In the genomic region with DNA sequence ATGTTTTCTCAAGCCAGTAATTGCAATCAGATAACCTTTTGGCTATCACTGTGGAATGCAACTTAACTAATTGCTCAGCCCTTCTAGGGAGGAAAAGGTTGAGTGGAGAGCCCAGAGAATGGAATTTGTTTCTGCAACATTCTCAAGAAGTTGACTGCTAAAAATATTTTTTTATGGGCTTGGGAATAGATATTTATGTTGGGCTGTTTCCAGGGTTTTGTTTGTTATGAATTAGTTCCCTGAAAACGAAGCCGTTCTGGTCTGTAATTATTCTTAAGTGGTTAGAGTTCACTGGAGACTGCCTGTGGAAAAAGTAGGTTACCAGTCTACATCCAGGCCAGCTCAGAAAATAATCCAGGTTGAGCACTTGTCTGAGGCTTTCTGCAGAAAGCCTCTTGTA, we compare ENCODE assay signal across 10 mouse cellular contexts. TPM values are rescaled to one million over a fixed set of nuclear protein-coding genes. Genes with fewer than 3 reads are reported as not detected.
A peak's percentile ranks its signal among the peaks of the same experiment; 100 is the strongest.
DNase-seq lines count a peak whose midpoint lies in the region; ATAC-seq and TF ChIP-seq lines count a peak whose summit lies in the region.
"Had no signal": no experiment of that assay in that cellular context is flagged by ENCODE, and none has a peak within 500 bp of the region (broad histone marks: within the 10 kb centered on the region; RNA-seq: fewer than 3 reads in every experiment).

No protein-coding gene starts in this region.

- peaks cover 38% of the 10 kb centered on the region for H3K4me1 ChIP-seq in G1E (ENCODE audit: insufficient read depth, low read depth, low read length)
- H3K4me1 ChIP-seq in hindbrain, embryonic 12.5 days: peaks cover 12% of the 10 kb centered on the region
- H3K4me1 ChIP-seq in lung, postnatal 0 days (ENCODE audit: insufficient read depth, low read depth, low read length): peaks cover 5% of the 10 kb centered on the region; the same call in 1 of the 2 replicates

- TF ChIP-seq EP300 in lung, postnatal 0 days (IDR thresholded peaks at IDR 0.05): peak; percentile 75

- H3K4me3 ChIP-seq in gastrocnemius, adult 2 months: peak overlapping the region; percentile 80
- H3K4me3 ChIP-seq in G1E (ENCODE audit: low read depth, low read length): peak overlapping the region; percentile 93; the same call in 1 of the 2 replicates
- no peak overlapping the region for H3K4me3 ChIP-seq in hindbrain, embryonic 12.5 days
- peak overlapping the region; percentile 63 for H3K4me3 ChIP-seq in lung, postnatal 0 days (ENCODE audit: low read depth, low read length)

- no peak for ATAC-seq in G1E (ENCODE audit: extremely low read depth, insufficient number of reproducible peaks, low FRiP score, poor library complexity, severe bottlenecking)
- ATAC-seq in hindbrain, embryonic 12.5 days (ENCODE audit: low FRiP score): no peak
- ATAC-seq in lung, postnatal 0 days: 0 out of 2 replicates have a peak, but pooled peaks have one; percentile 3
- no peak for ATAC-seq in cerebellum, adult (ENCODE audit: insufficient number of reproducible peaks, low FRiP score, low TSS enrichment)

- H3K36me3 ChIP-seq in G1E (replicated peaks): peaks cover 17% of the 10 kb centered on the region
- H3K36me3 ChIP-seq in hindbrain, embryonic 12.5 days: no peaks in the 10 kb centered on the region
- H3K36me3 ChIP-seq in lung, postnatal 0 days (ENCODE audit: insufficient read depth, low read length): no peaks in the 10 kb centered on the region

- WGBS in hindbrain, embryonic 12.5 days: 86% methylated on average over 2 of the region's 2 CpGs
- WGBS in lung, postnatal 0 days: 21% methylated on average over 2 of the region's 2 CpGs

- H3K27me3 ChIP-seq in G1E (ENCODE audit: insufficient read depth, low read length): peaks cover 3% of the 10 kb centered on the region; the same call in 1 of the 2 replicates
- H3K27me3 ChIP-seq in hindbrain, embryonic 12.5 days: no peaks in the 10 kb centered on the region
- no peaks in the 10 kb centered on the region for H3K27me3 ChIP-seq in lung, postnatal 0 days (replicated peaks; ENCODE audit: insufficient read depth, low read length)

- peak overlapping the region; percentile 85 for H3K27ac ChIP-seq in gastrocnemius, adult 2 months
- H3K27ac ChIP-seq in hindbrain, embryonic 12.5 days: no peak overlapping the region
- peak overlapping the region; percentile 84 for H3K27ac ChIP-seq in lung, postnatal 0 days (ENCODE audit: low read length)

- no peaks in the 10 kb centered on the region for H3K9me3 ChIP-seq in G1E (replicated peaks)
- no peaks in the 10 kb centered on the region for H3K9me3 ChIP-seq in hindbrain, embryonic 12.5 days (replicated peaks)
- H3K9me3 ChIP-seq in lung, postnatal 0 days (ENCODE audit: low read length): no peaks in the 10 kb centered on the region

- no peak for TF ChIP-seq CTCF in gastrocnemius, adult 2 months (IDR thresholded peaks at IDR 0.05)
- no peak for TF ChIP-seq CTCF in G1E (IDR thresholded peaks at IDR 0.05; ENCODE audit: low read depth, low read length)
- no peak for TF ChIP-seq CTCF in lung, postnatal 0 days (IDR thresholded peaks at IDR 0.05)

- peak overlapping the region; percentile 88; the same call in 1 of the 2 replicates for H3K4me2 ChIP-seq in hindbrain, embryonic 12.5 days (replicated peaks)
- H3K4me2 ChIP-seq in lung, postnatal 0 days (replicated peaks; ENCODE audit: low read depth, low read length): peak overlapping the region; percentile 79

- no peak overlapping the region for H3K9ac ChIP-seq in hindbrain, embryonic 12.5 days
- no peak overlapping the region for H3K9ac ChIP-seq in lung, postnatal 0 days (replicated peaks; ENCODE audit: low read depth)

- intact Hi-C loops in gastrocnemius, adult 2 months (cut with DNase I): no loop called here

- DNase-seq in gastrocnemius, adult 2 months: no peak
- no peak for DNase-seq in gastrocnemius, postnatal 10 days
- no peak for DNase-seq in G1E (ENCODE audit: low spot score)
- DNase-seq in lung, postnatal 0 days (ENCODE audit: low spot score): peak; percentile 87
- no peak for DNase-seq in right cerebral cortex, adult 18-20 months
- no peak for DNase-seq in gastrocnemius, adult 18-20 months (ENCODE audit: low spot score)
- DNase-seq: layer of hippocampus, adult 9-11 months had no signal

RNA-seq across cellular contexts. Expression of gene Rasl11a, which starts 1.6 kb away (rescaled TPM):
- 1 to 10 TPM; 1.7 to 2.0 TPM for total RNA-seq in gastrocnemius, adult 2 months (2021)
- total RNA-seq in gastrocnemius, postnatal 10 days (2021): 1 to 10 TPM; 3.9 to 5.1 TPM
- total RNA-seq in G1E (2014; fragmentation: Nextera tagmentation) (19.7 and 24.1 TPM in 2 replicates), G1E (2017) (126 and 139 TPM in 2 replicates)
- 86.7 and 87.5 TPM in 2 replicates for polyA plus RNA-seq in G1E (2012)
- polyA plus RNA-seq in hindbrain, embryonic 12.5 days (2016; fragmentation: Nextera tagmentation; extraction: Ambion mirVana): 11.0 and 13.4 TPM in 2 replicates
- polyA plus RNA-seq in lung, postnatal 0 days (2015; fragmentation: Nextera tagmentation; extraction: Ambion mirVana): 101 and 138 TPM in 2 replicates
- 1 to 10 TPM; 1.7 to 1.8 TPM for total RNA-seq in gastrocnemius, adult 18-20 months (2021)
- total RNA-seq: neutrophil, adult 5-6 weeks had no signal

RNA-seq across cellular contexts. Expression of gene Rpl21, which starts 13.8 kb away (rescaled TPM):
- total RNA-seq in gastrocnemius, adult 2 months (2021): 100 to 1,000 TPM; 120 to 155 TPM
- 100 to 1,000 TPM; 258 to 266 TPM for total RNA-seq in gastrocnemius, postnatal 10 days (2021)
- total RNA-seq in G1E (2014; fragmentation: Nextera tagmentation): 2,344 and 2,765 TPM in 2 replicates
- 1,460 and 1,729 TPM in 2 replicates for total RNA-seq in G1E (2017)
- polyA plus RNA-seq in G1E (2012): 302 and 388 TPM in 2 replicates
- polyA plus RNA-seq in hindbrain, embryonic 12.5 days (2016; fragmentation: Nextera tagmentation; extraction: Ambion mirVana): 362 and 406 TPM in 2 replicates
- 474 and 489 TPM in 2 replicates for polyA plus RNA-seq in lung, postnatal 0 days (2015; fragmentation: Nextera tagmentation; extraction: Ambion mirVana)
- 100 to 1,000 TPM; 133 to 155 TPM for total RNA-seq in gastrocnemius, adult 18-20 months (2021)

RNA-seq across cellular contexts. Expression of gene Usp12, which starts 51.7 kb away (rescaled TPM):
- 10 to 100 TPM; 15.4 to 22.4 TPM for total RNA-seq in gastrocnemius, adult 2 months (2021)
- total RNA-seq in gastrocnemius, postnatal 10 days (2021): 10 to 100 TPM; 19.4 to 21.5 TPM
- total RNA-seq in G1E (2014; fragmentation: Nextera tagmentation) (24.1 and 28.8 TPM in 2 replicates), G1E (2017) (24.0 and 27.7 TPM in 2 replicates)
- 6.7 and 9.1 TPM in 2 replicates for polyA plus RNA-seq in G1E (2012)
- 21.0 and 21.5 TPM in 2 replicates for polyA plus RNA-seq in hindbrain, embryonic 12.5 days (2016; fragmentation: Nextera tagmentation; extraction: Ambion mirVana)
- 14.5 and 15.4 TPM in 2 replicates for polyA plus RNA-seq in lung, postnatal 0 days (2015; fragmentation: Nextera tagmentation; extraction: Ambion mirVana)
- total RNA-seq in gastrocnemius, adult 18-20 months (2021): 10 to 100 TPM; 16.4 to 17.9 TPM

Comparison
In these comparisons a context has a peak if more than half of its experiments do, and no peak if none do; other contexts are left out.
1. RNA of gene Rpl21, which starts 13.8 kb away (total RNA-seq): 1,460 to 2,765 TPM in G1E; 258 to 266 TPM in gastrocnemius, postnatal 10 days, 120 to 155 TPM in gastrocnemius, adult 2 months and 133 to 155 TPM in gastrocnemius, adult 18-20 months; every median in the first group is over 4 times any median in the second.